Mouse (Mus musculus) left cerebral cortex, postnatal 10 days (tissue): ENCODE measurements around the gene Evi2a. TPM values are rescaled to one million over a fixed set of nuclear protein-coding genes. Genes with fewer than 3 reads are reported as not detected.

Experiments used
- DNase-seq, 2 experiments: peaks; one replicate each; pipeline ENCODE4 v3.0.0; 2021 to 2022; ENCODE audit warnings: low spot score in 2 of 2, mixed read lengths in 1 of 2; ENCODE audit errors: extremely low spot score in 1 of 2
- intact Hi-C: fragments of 180-260 bp; cut with DNase I; formaldehyde crosslinking; loops from one replicate; pipeline ENCODE4 v1.15.1; 2025
- total RNA-seq, 2 experiments: library from RNA; stranded (reverse); gene quantifications; 2 replicates each; pipeline ENCODE4 v1.2.3; 2021

Gene Evi2a
- total RNA-seq, 2 experiments from 2014 or later, result 4.7 to 6.1 TPM

DNA sequence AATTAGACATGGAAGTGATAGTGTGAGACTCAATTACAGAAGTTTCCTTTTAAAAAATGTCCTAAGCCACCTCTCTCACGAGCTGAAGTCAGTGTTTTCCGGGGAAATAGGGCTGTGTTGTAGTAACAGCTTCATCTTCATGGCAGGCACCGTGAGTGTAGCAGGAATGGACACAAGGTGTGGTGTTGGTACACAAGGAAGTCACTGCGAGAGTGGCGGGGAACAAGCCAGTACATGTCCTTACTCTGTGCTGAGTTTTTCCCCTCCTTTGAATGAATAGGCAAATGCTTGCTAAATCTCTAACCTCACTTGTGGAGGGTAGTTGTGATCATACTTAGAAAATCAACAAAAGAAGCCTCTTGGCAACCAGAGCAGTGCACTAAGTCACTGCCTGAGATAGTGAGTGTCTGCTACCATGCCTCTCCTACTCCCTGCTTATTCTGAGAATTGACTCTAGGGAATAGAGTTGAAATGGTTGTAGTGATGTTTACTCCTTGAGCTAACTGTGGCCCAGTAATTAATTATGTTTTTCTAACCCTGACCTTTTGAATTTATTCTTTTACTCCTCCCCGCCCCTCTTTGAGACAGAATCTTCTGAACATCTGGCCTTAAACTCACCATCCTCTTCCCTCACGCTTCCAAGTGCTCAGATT, 46.4 kb downstream of the Evi2a start:
- intact Hi-C loops, result no loop called here
- no peak for DNase-seq

DNA sequence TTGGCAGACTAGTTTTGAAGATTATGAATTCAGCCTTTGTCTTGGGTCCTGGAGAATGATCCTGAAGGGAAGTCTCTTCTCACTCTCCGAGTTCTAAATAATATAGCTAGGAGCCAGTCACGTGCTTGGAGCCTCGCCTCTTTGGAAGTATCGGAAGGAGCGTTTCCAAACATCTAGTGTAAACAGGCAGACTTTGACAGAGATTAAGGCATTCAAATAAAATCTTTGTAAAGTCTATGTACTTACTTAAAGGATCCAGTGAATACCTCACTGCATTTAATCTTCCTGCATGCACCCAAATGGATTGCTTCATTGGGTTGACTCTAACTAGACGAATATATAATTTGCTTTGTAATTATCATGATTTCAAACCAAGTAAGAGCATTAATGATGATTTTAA, 47.0 kb downstream of the Evi2a start:
- intact Hi-C loops, result no loop called here
- no peak for DNase-seq

Other genes starting within 250 kb of the Evi2a start
- 1 to 10 TPM in 1 of 2 experiments, under 1 TPM in 1; 0.66 to 1.0 TPM for gene Gm9964, start 233.7 kb downstream of the Evi2a start, total RNA-seq
- 100 to 1,000 TPM; 111 to 118 TPM for gene Nf1, start 190.9 kb downstream of the Evi2a start, total RNA-seq
- 10 to 100 TPM; 80.0 to 90.9 TPM for gene Omg, start 26.5 kb downstream of the Evi2a start, total RNA-seq
- 1 to 10 TPM in 1 of 2 experiments, under 1 TPM in 1; 0.94 to 1.3 TPM for gene Evi2b, start 6.8 kb downstream of the Evi2a start, total RNA-seq
- under 1 TPM in 1 of 2 experiments, not detected in 1; 0.13 TPM for gene Evi2, start within 50 bp of the Evi2a start, total RNA-seq
- gene Rab11fip4, start 60.6 kb upstream of the Evi2a start, total RNA-seq, result 100 to 1,000 TPM; 173 to 174 TPM